12 mouse cellular contexts compared by ENCODE assay signal in the genomic region with DNA sequence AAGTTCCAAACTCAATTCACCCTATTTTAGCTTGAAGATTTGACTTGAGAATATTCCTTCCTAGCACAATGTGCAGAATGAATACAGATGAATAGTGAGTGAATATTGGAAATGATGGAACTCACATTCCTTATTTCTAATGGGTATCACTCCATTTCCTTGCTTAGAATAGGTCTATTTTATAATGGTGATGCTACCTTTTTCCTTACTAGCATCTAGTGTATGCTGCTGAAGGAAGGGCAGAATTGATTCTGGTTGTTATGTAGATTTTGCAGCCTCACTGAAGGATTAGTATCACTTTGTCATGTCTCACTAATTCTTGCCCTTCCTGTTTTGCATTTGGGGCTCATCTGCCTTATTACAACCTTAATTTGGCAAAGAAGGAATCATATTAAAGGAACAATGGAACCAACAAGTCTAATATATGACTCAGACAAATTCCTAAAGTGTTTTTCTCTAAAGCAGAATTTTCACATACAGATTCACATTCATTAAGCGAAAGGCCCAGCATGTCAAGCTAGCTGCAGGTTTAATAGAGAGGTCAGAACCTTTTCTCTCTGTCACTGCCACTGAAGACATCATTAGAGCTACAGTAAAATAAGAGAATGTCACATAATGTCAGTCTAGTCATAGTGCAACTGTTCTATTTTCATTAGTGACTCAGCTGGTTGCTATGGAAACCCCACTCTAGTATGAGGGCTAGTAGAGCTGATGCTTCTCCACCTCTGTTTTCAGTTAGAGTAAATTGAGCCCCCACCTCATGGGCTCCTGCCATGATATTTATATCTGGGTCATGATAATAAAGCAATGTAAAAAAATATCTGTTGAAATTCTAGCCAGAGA.
A peak's percentile ranks its signal among the peaks of the same experiment; 100 is the strongest.
DNase-seq lines count a peak whose midpoint lies in the region; ATAC-seq and TF ChIP-seq lines count a peak whose summit lies in the region.
"Had no signal": no experiment of that assay in that cellular context is flagged by ENCODE, and none has a peak within 500 bp of the region (broad histone marks: within the 10 kb centered on the region; RNA-seq: fewer than 3 reads in every experiment).

No protein-coding gene starts in this region.

- no peaks in the 10 kb centered on the region for H3K9me3 ChIP-seq in forebrain, embryonic 12.5 days
- H3K9me3 ChIP-seq in forebrain, embryonic 10.5 days: no peaks in the 10 kb centered on the region
- H3K9me3 ChIP-seq in lung, postnatal 0 days (ENCODE audit: low read length): no peaks in the 10 kb centered on the region
- H3K9me3 ChIP-seq: embryonic facial prominence, embryonic 13.5 days had no signal

- no peaks in the 10 kb centered on the region for H3K27me3 ChIP-seq in forebrain, embryonic 12.5 days
- no peaks in the 10 kb centered on the region for H3K27me3 ChIP-seq in forebrain, embryonic 10.5 days (ENCODE audit: poor library complexity, severe bottlenecking)
- no peaks in the 10 kb centered on the region for H3K27me3 ChIP-seq in lung, postnatal 0 days (replicated peaks; ENCODE audit: insufficient read depth, low read length)
- H3K27me3 ChIP-seq: embryonic facial prominence, embryonic 13.5 days had no signal

- H3K9ac ChIP-seq in forebrain, embryonic 12.5 days: no peak overlapping the region
- no peak overlapping the region for H3K9ac ChIP-seq in lung, postnatal 0 days (replicated peaks; ENCODE audit: low read depth)
- H3K9ac ChIP-seq: embryonic facial prominence, embryonic 13.5 days; liver, embryonic 14.5 days had no signal

- no peak for DNase-seq in forebrain, embryonic 10.5 days (ENCODE audit: extremely low spot score, low spot score)
- peak; percentile 18 to 29 for DNase-seq in right cerebral cortex, postnatal 10 days (ENCODE audit: low spot score in 2 of 2)
- no peak for DNase-seq in right cerebral cortex, postnatal 14 days
- peak; percentile 19 to 54 for DNase-seq in layer of hippocampus, adult 2 months (ENCODE audit: low spot score in 2 of 2)
- no peak for DNase-seq in urinary bladder, postnatal 10 days (ENCODE audit: low spot score)
- DNase-seq in thymus, postnatal 14 days: no peak
- DNase-seq in lung, postnatal 0 days (ENCODE audit: low spot score): no peak
- DNase-seq: heart, postnatal 4 days had no signal

- H3K4me2 ChIP-seq in forebrain, embryonic 12.5 days: no peak overlapping the region
- no peak overlapping the region for H3K4me2 ChIP-seq in lung, postnatal 0 days (replicated peaks; ENCODE audit: low read depth, low read length)
- H3K4me2 ChIP-seq: embryonic facial prominence, embryonic 13.5 days had no signal

- H3K36me3 ChIP-seq in forebrain, embryonic 12.5 days (replicated peaks): no peaks in the 10 kb centered on the region
- H3K36me3 ChIP-seq in forebrain, embryonic 10.5 days (replicated peaks): no peaks in the 10 kb centered on the region
- H3K36me3 ChIP-seq in lung, postnatal 0 days (ENCODE audit: insufficient read depth, low read length): no peaks in the 10 kb centered on the region
- H3K36me3 ChIP-seq: embryonic facial prominence, embryonic 13.5 days had no signal

- H3K27ac ChIP-seq in forebrain, embryonic 12.5 days: no peak overlapping the region
- no peak overlapping the region for H3K27ac ChIP-seq in forebrain, embryonic 10.5 days
- H3K27ac ChIP-seq in layer of hippocampus, adult 2 months: peak overlapping the region; percentile 32
- no peak overlapping the region for H3K27ac ChIP-seq in lung, postnatal 0 days (ENCODE audit: low read length)
- H3K27ac ChIP-seq: embryonic facial prominence, embryonic 13.5 days; liver, embryonic 14.5 days; stomach, postnatal 0 days had no signal

- ATAC-seq in forebrain, embryonic 12.5 days (ENCODE audit: low FRiP score): peak; percentile 81
- ATAC-seq in lung, postnatal 0 days: no peak

- TF ChIP-seq CTCF in layer of hippocampus, adult 2 months (conservative IDR thresholded peaks at IDR 0.05): no peak
- TF ChIP-seq CTCF in lung, postnatal 0 days (IDR thresholded peaks at IDR 0.05): no peak

- 0 out of 2 replicates have a peak, but pooled peaks cover 3% of the 10 kb centered on the region for H3K4me1 ChIP-seq in forebrain, embryonic 12.5 days
- H3K4me1 ChIP-seq in forebrain, embryonic 10.5 days: no peaks in the 10 kb centered on the region
- H3K4me1 ChIP-seq in lung, postnatal 0 days (ENCODE audit: insufficient read depth, low read depth, low read length): no peaks in the 10 kb centered on the region
- H3K4me1 ChIP-seq: embryonic facial prominence, embryonic 13.5 days had no signal

- 80% methylated on average over 1 of the region's 1 CpGs for WGBS in forebrain, embryonic 12.5 days
- 83% methylated on average over 1 of the region's 1 CpGs for WGBS in forebrain, embryonic 10.5 days
- 69% methylated on average over 1 of the region's 1 CpGs for WGBS in lung, postnatal 0 days

- no peak overlapping the region for H3K4me3 ChIP-seq in forebrain, embryonic 12.5 days (replicated peaks)
- H3K4me3 ChIP-seq in forebrain, embryonic 10.5 days: no peak overlapping the region
- no peak overlapping the region for H3K4me3 ChIP-seq in layer of hippocampus, adult 2 months
- H3K4me3 ChIP-seq in lung, postnatal 0 days (ENCODE audit: low read depth, low read length): no peak overlapping the region
- H3K4me3 ChIP-seq: embryonic facial prominence, embryonic 13.5 days had no signal

- no peak for TF ChIP-seq EP300 in lung, postnatal 0 days (IDR thresholded peaks at IDR 0.05)

Comparison
In these comparisons a context has a peak if more than half of its experiments do, and no peak if none do; other contexts are left out.
1. DNase-seq: peak in right cerebral cortex, postnatal 10 days (2 of 2) and layer of hippocampus, adult 2 months (2 of 2); none in forebrain, embryonic 10.5 days (single experiment), right cerebral cortex, postnatal 14 days (single experiment), urinary bladder, postnatal 10 days (single experiment), thymus, postnatal 14 days (single experiment) and lung, postnatal 0 days (single experiment).